Mouse (Mus musculus) common myeloid progenitor, adult 5-6 weeks (primary cell): ENCODE data around the gene Nrip3. TPM values are rescaled to one million over a fixed set of nuclear protein-coding genes. Genes with fewer than 3 reads are reported as not detected.

Experiments
- ATAC-seq: replicated peaks from 2 replicates; pipeline ENCODE4 v1.8.0; 2016; ENCODE audit warnings: low read depth, mild to moderate bottlenecking, moderate TSS enrichment, inconsistent platforms; ENCODE audit not compliant: poor library complexity, severe bottlenecking
- total RNA-seq: library from RNA; stranded (forward); fragments of 200-1000, 187-1606 nt; gene quantifications from 2 replicates; pipeline ENCODE4 v1.2.3, GENCODE M21; 2017

The Nrip3 gene
- total RNA-seq, 1 experiment from 2014 or later, result 0.41 TPM

DNA sequence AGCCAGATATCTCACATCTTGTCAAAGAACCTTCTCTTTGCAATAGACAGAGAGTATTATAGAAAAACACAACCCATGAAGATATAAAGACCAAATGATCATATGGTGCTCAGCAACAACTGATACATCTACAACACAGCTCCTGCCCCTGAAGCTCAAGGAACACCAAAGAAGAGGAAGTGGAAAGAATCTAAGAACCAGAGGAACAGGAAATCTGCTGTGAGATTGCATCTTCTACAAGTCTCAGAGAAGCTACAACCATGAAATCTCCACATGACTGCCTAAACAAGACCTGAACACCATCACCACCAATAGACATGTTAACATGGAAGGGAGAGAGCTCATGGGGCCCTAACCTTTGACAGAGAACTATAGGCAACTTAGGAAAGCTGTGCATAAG is 9.6 kb downstream of the Nrip3 start:
- peak; percentile 64 for ATAC-seq

GRCm38 (mm10) chr7:109768699-109769383 is 13.0 kb downstream of the Nrip3 start:
- ATAC-seq, result peak; percentile 70

- ATAC-seq, result no peak
Observed at GRCm38 (mm10) chr7:109767575-109768350, 14.1 kb downstream of the Nrip3 start.

DNA sequence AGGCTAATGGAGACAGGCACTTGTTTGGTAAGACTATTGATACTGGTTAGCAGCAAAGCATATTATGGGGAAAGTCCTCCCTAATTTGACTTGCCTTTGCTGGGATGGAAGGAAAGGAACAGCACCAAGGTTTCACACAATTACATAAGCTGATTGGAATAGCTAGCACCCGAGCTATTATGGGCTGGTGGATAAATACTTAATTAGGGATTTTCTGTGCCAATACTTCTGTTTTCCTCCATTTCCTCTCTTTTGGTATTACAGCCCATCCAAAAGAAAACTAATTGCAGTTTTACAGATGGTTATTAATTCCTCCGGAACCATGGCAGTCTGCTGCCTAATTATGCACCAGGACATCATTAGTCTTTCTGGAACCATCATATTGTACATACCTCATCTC is 17.8 kb downstream of the Nrip3 start:
- ATAC-seq, result no peak

DNA sequence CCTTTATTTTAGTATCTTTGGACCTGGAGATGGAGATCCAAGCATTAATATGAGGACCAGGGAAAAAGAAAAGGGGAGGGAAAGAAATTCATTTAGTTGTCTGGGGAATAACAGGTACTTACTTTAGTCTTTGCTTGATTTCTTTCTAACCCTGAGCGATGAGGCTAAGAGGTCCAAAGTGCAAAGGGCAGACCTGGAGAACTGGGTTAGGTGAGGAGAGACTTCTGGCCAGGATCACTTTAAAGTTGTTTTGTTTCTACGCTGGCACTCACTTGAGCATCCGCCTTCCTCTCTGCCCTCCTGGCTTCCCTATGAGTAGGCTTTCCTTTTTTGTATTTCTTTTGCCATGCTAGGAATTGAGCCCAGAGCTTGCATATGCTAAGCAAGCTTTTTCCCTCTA is 25.5 kb downstream of the Nrip3 start:
- no peak for ATAC-seq

GRCm38 (mm10) chr7:109754034-109754433 is 27.8 kb downstream of the Nrip3 start:
- no peak for ATAC-seq

GRCm38 (mm10) chr7:109752008-109752925 is 29.6 kb downstream of the Nrip3 start, which contains the start of gene Tmem9b:
Gene Tmem9b, minus strand, starts transcription at chr7:109752875.
- ATAC-seq, result peak; percentile 83

- peak; percentile 24; the same call in 1 of the 2 replicates for ATAC-seq
Observed at GRCm38 (mm10) chr7:109751427-109752007, 30.3 kb downstream of the Nrip3 start.

GRCm38 (mm10) chr7:109747747-109748146 is 34.1 kb downstream of the Nrip3 start:
- no peak for ATAC-seq

DNA sequence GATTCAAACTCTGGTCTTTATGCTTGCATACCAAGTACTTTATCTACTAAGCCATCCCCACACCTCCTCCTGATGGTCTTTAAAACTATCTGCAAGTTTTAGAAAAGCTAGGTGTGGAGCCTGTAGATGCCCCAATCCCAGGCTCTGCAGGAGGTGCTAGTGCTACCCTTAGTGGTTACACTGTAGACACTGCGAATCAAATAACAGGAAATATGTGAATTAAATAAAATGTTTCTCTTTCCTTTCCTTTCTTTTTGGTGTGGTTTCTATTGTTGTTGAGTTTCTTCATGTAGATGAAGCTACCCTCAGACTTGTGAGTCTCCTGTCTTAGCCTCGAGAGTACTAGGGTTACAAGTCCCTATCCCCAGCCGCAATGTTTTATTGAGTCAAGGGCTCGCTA is 40.1 kb downstream of the Nrip3 start:
- ATAC-seq, result no peak

DNA sequence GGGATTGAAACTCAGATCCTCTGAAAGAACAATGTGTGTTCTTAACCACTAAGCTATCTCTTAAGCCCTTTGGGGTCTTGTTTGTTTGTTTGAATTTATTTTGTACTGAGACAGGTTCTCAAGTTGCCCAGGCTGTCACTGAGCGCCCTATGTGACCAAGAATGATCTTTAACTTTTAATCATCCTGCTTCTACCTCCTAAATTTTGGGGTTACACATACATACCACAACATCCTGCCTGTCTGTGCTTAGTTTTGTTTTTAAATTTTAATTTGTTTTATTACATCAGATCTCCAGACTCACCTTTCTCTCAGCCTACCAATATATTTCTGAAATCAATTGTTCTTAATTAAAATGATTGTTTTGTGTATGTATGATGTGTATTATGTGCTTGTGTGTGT is 40.8 kb downstream of the Nrip3 start:
- ATAC-seq, result no peak

- ATAC-seq, result no peak
Observed at GRCm38 (mm10) chr7:109739822-109740370, 41.9 kb downstream of the Nrip3 start.

- no peak for ATAC-seq
Observed at GRCm38 (mm10) chr7:109734806-109735205, 47.0 kb downstream of the Nrip3 start.

- no peak for ATAC-seq
Observed at GRCm38 (mm10) chr7:109731626-109732025, 50.2 kb downstream of the Nrip3 start, which contains the start of gene Ascl3. Gene Ascl3, minus strand, starts transcription at chr7:109731726.

DNA sequence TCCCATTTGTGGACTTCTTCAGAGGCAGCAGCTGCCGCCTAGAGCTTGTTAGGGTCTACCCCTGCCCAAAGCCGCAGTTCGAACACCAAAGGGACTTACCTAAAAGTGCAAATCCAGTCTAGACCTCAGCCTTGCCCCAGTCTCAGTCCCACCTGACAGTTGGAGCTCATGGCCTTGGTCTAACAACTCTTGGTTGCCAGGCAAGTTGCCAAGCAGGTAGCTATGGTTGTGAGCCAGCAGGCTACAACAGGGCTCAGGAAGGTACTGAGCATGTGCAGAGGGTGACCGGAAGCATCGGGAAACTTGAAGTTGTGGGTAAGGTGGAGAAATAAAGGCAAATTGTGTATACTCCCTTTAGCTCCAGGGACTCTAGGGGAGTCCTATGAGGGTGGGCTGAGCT is 58.1 kb downstream of the Nrip3 start, which contains the start of gene BC051019:
TSS of gene BC051019 (minus strand) at position 154 of the 400 bp plus-strand sequence.
- no peak for ATAC-seq

DNA sequence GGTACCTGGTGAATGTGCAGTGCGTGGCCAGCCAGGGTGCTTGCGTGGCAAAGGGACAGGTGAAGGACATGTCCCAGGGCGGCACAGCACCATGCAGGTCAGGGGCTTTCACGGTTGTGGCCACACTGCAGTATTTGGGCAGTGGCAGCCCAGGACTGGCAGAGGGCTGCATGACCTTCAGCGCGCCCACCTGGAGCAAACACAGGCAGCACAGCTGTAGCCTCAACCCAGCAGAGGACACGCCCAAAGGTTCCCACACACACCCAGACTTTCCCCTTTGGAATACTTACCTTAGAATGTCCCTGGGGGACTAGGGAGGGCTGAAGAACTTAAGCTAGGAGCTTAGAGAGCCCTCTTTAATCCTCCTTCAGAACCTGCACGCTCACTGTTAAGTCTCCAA is 58.7 kb downstream of the Nrip3 start:
- ATAC-seq, result no peak

DNA sequence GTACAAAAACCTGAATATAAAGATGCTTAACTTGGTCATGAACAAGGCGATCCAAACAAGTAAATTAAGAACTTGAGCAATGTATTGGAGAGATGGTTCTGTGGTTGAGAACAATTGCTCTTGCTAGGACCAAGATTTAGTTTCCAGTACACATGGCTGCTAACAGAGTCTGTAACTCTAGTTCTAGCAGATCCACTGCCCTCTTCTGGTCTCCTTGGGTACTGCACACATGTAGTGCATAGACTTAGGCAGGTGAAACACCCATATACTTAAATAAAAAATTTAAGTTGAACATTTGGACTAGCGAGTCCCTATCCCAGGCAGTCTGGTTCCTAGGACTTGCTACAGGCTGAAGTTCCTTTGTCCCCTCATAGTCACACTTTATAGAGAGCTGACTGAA is 59.2 kb downstream of the Nrip3 start:
- ATAC-seq, result no peak

DNA sequence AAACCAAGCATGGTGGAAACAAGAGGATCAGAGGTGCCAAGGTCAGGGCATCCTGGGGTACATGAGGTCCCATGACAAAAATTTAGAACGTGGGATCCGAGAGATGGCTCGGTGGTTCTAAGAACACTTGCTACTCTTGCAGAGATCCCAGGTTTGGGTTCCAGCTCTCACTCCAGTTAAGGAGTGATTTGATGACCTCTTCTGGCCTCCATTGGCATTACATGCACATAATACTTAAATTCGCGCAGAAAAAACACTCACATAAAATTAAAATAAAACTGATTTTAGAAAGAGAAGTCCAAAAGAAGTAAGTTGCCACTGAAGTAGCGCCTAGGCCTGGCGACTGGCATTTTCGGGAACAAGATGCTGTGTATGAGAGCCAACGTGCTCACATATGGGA is 62.5 kb downstream of the Nrip3 start:
- peak; percentile 69 for ATAC-seq

DNA sequence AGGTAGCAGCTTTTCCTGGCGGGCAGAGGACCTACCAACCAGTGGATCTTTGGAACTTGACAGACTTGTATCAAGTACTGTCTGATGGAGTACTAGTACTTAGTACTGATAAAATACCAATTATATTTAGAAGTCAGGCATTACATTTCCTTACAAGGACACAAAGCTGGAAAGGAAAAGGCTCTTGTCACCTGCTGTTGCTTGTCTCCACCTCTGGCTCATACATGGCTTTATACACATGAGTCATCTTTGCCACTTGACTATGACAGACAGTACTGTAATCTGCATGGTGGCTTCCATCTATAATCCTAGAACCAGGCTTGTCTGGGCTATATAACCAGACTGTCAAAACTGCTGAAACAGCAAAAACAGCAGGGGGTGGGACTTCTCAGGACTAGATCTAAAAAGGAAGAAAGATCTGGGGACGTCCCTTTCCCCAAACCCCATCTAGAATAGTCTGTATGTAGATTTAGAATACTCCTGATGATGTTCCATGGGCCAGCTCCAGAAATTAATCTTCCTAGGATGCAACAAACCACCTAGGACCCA is 68.3 kb downstream of the Nrip3 start:
- no peak for ATAC-seq
